Mouse (Mus musculus) heart, postnatal 0 days (tissue): ENCODE data around the gene Eif3i.
A peak's percentile ranks its signal among the peaks of the same experiment; 100 is the strongest.

Experiments used
- CTCF ChIP-seq: IDR thresholded peaks from 2 replicates; pipeline ENCODE4 v1.5.1; 2016; ENCODE audit warnings: antibody characterized with exemption, control low read depth, low read depth
- EP300 ChIP-seq: IDR thresholded peaks from 2 replicates; pipeline ENCODE4 v1.6.1; 2016; ENCODE audit warnings: antibody characterized with exemption, low read depth

GRCm38 (mm10) chr4:129600233-129601158 is at the start of gene Eif3i, which contains the start of gene Tmem234:
- TF ChIP-seq EP300 = peak; percentile 50; the same call in 1 of the 2 replicates
- TF ChIP-seq CTCF = 0 out of 2 replicates have a peak, but pooled peaks have one; percentile 9
